Mouse (Mus musculus) thymus, adult 2 months (tissue): Measurements from ENCODE around the gene Platr17. TPM values are rescaled to one million over a fixed set of nuclear protein-coding genes. Genes with fewer than 3 reads are reported as not detected.
"Not testable (repeated sequence)": the region's sequence is repeated elsewhere in the genome, so short reads cannot be mapped to it uniquely, and the experiment has no call there.

ENCODE experiments used
- DNase-seq: peaks from one replicate; pipeline ENCODE4 v3.0.0; 2021
- H3K27ac ChIP-seq: fragments of 200-500 bp; 2 replicates; pipeline ENCODE4 v1.5.1; 2012; ENCODE audit warnings: low read length, control low read depth; ENCODE audit not compliant: control insufficient read depth, insufficient read depth
- H3K27me3 ChIP-seq: fragments of 200-500 bp; 2 replicates; pipeline ENCODE4 v1.6.1; 2012; ENCODE audit warnings: mild to moderate bottlenecking, low read length, moderate library complexity, mixed read lengths; ENCODE audit not compliant: control insufficient read depth, insufficient read depth
- H3K36me3 ChIP-seq: fragments of 200-500 bp; 2 replicates; pipeline ENCODE4 v1.6.1; 2012; ENCODE audit warnings: mild to moderate bottlenecking, low read length, moderate library complexity; ENCODE audit not compliant: control insufficient read depth, insufficient read depth
- H3K4me1 ChIP-seq: fragments of 200-500 bp; replicated peaks from 2 replicates; pipeline ENCODE4 v1.6.1; 2012; ENCODE audit warnings: low read length; ENCODE audit not compliant: control insufficient read depth, insufficient read depth
- H3K4me3 ChIP-seq: fragments of 200-500 bp; 2 replicates; pipeline ENCODE4 v1.5.1; 2012; ENCODE audit warnings: mild to moderate bottlenecking, low read length, control low read depth, moderate library complexity; ENCODE audit not compliant: control insufficient read depth, insufficient read depth
- CTCF ChIP-seq: fragments of 200-500 bp; IDR thresholded peaks from 2 replicates; pipeline ENCODE4 v1.5.1; 2012; ENCODE audit warnings: mild to moderate bottlenecking, control low read depth, low read length, moderate library complexity, borderline replicate concordance; ENCODE audit not compliant: control insufficient read depth, poor library complexity, insufficient read depth; ENCODE audit errors: extremely low read depth
- POLR2A ChIP-seq: fragments of 200-500 bp; IDR thresholded peaks from 2 replicates; pipeline ENCODE4 v1.6.1; 2012; ENCODE audit warnings: mild to moderate bottlenecking, low read length, control low read depth, moderate library complexity; ENCODE audit not compliant: control insufficient read depth, poor library complexity, insufficient read depth; ENCODE audit errors: extremely low read depth
- WGBS: fragments of 180-500 bp; shearing (Covaris S2); methylation state at CpG from one replicate; pipeline ENCODE4 v1.1.7; 2018; 5-methylcytosine and 5-hydroxymethylcytosine counted together
- polyA plus RNA-seq: library from polyadenylated mRNA; depleted of rRNA; stranded (reverse); fragments of >200 nt; gene quantifications from 2 replicates; pipeline ENCODE4 v1.2.3, GENCODE M21; 2012; rRNA removed

Gene Platr17
- polyA plus RNA-seq, result 0.69 and 1.0 TPM in 2 replicates

- not testable (repeated sequence) for DNase-seq, H3K27me3 ChIP-seq, H3K4me3 ChIP-seq, H3K36me3 ChIP-seq, H3K27ac ChIP-seq
- peaks cover 12% of the 10 kb centered on the region for H3K4me1 ChIP-seq
- 73% methylated on average over 4 of the region's 4 CpGs for WGBS
Measured at GRCm38 (mm10) chr17:33904835-33905234, at the start of gene Platr17. Gene Platr17 (plus strand): TSS chr17:33905135.

DNA sequence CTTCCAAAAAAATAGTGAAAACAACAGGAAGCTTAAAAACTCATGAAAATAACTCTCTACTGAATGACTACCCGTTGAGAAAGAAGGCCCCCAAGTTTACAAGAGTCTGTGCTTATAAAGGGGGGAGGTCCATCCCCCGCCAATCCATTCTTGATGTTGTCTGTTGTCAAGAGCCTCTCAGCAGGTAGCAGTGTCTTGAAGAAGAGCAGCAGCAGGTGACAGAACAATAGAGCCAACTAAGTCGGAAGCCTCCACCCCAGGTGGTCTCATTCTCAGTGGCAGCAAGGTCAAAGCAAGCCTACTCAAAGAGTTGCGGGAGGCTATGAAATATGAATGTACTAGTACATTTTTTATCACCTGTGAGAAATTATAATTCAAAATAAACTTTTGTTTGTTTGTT lies 47.1 kb upstream of the Platr17 start:
- Histone ChIP-seq H3K36me3 (no peaks in the 10 kb centered on the region), H3K4me3 (no peak overlapping the region), H3K4me1 (no peaks in the 10 kb centered on the region), H3K27me3 (no peaks in the 10 kb centered on the region), H3K27ac (no peak overlapping the region)
- no peak for DNase-seq
- WGBS, result 94% methylated on average over 4 of the region's 4 CpGs
- no peak for TF ChIP-seq POLR2A
- TF ChIP-seq CTCF, result no peak

- no peaks in the 10 kb centered on the region for H3K36me3 ChIP-seq
- DNase-seq, result peak; percentile 70
- peak overlapping the region; percentile 41; the same call in 1 of the 2 replicates for H3K27ac ChIP-seq
- peak overlapping the region; percentile 20; the same call in 1 of the 2 replicates for H3K4me3 ChIP-seq
- H3K27me3 ChIP-seq, result no peaks in the 10 kb centered on the region
- 14% methylated on average over 9 of the region's 9 CpGs for WGBS
- H3K4me1 ChIP-seq, result peaks cover 7% of the 10 kb centered on the region
- TF ChIP-seq CTCF (no peak), POLR2A (no peak)
Measured at GRCm38 (mm10) chr17:33865330-33866030, 39.5 kb upstream of the Platr17 start.

- WGBS, result 100% methylated on average over 1 of the region's 12 CpGs
- not testable (repeated sequence) for H3K27me3 ChIP-seq, H3K4me3 ChIP-seq, DNase-seq, H3K27ac ChIP-seq, H3K4me1 ChIP-seq
- H3K36me3 ChIP-seq, result peaks cover 16% of the 10 kb centered on the region
Measured at GRCm38 (mm10) chr17:33873537-33873936, 31.4 kb upstream of the Platr17 start, which contains the start of gene Gm7029. Gene Gm7029 (plus strand): TSS chr17:33873837.

- Histone ChIP-seq H3K4me1 (no peaks in the 10 kb centered on the region), H3K27ac (no peak overlapping the region), H3K27me3 (no peaks in the 10 kb centered on the region), H3K36me3 (peaks cover 16% of the 10 kb centered on the region), H3K4me3 (no peak overlapping the region)
- DNase-seq, result peak; percentile 18
- no peak for TF ChIP-seq CTCF
- TF ChIP-seq POLR2A, result no peak
- whole genome bisulfite sequencing, result 97% methylated on average over 11 of the region's 11 CpGs
Measured at GRCm38 (mm10) chr17:33874411-33874810, 30.5 kb upstream of the Platr17 start.

DNA sequence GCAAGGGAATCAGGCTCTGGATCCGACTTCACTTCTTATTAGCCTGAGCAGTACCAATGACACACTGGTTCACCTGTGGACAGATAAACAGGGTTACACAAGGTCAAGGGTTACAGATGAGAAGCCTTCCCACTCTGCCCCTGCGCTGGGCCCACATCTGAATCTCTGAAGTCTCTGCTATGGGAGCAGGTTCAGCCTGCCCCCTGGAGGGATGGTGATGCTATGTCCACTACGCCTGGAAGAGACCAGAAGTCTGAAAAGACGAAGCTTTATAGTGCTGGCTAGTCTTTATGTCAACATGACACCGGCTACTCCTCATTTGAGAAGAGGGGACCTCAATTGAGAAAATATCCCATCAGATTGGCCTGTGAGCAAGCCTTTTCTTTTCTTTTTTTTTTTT lies 29.1 kb upstream of the Platr17 start:
- not testable (repeated sequence) for H3K4me1 ChIP-seq, H3K4me3 ChIP-seq, H3K27me3 ChIP-seq, H3K27ac ChIP-seq, DNase-seq
- 96% methylated on average over 5 of the region's 5 CpGs for WGBS
- H3K36me3 ChIP-seq, result peaks cover 17% of the 10 kb centered on the region

DNA sequence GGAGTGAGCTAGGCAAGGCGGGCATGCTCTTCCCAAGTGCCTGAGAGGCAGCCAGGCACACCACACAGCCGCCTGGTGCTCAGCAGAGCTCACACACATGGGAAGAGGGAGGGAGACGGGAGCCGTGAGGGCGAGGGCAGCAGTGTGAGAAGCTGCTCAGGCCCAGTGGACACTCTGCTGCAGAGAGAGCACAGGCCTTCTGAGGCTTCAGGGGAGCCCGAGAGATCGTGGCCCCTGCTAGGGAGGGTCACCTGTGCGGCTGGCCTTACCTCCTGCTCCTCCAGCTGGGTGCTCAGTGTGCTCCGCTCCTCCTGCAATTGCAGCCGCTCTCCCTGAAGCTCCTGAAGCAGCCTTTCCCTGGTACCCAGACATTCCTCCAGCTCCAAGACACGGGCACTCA lies 20.6 kb upstream of the Platr17 start:
- DNase-seq, H3K27ac ChIP-seq, H3K27me3 ChIP-seq, H3K4me1 ChIP-seq, H3K4me3 ChIP-seq: not testable (repeated sequence)
- WGBS, result 97% methylated on average over 10 of the region's 11 CpGs
- H3K36me3 ChIP-seq, result peaks cover 18% of the 10 kb centered on the region

GRCm38 (mm10) chr17:33887802-33888201 lies 17.1 kb upstream of the Platr17 start:
- whole genome bisulfite sequencing, result 93% methylated on average over 2 of the region's 2 CpGs
- DNase-seq, result not testable (repeated sequence)

DNA sequence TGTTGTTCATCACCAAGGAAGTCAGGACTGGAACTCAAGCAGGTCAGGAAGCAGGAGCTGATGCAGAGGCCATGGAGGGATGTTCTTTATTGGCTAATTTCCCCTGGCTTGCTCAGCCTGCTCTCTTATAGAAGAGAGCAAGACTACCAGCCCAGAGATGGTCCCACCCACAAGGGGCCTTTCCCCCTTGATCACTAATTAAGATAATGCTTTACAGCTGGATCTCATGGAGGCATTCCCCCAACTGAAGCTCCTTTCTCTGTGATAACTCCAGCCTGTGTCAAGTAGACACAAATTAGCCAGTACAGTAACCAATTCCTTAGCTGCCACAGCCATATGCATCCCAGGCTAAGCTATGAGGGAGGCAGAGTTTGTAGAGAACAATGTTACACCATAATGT lies 16.7 kb upstream of the Platr17 start:
- not testable (repeated sequence) for H3K27me3 ChIP-seq, DNase-seq, H3K36me3 ChIP-seq, H3K4me3 ChIP-seq, H3K27ac ChIP-seq, H3K4me1 ChIP-seq

More at GRCm38 (mm10) chr17:33887802-33888201, 17.1 kb upstream of the Platr17 start:
- not testable (repeated sequence) for H3K27ac ChIP-seq, H3K4me1 ChIP-seq, H3K4me3 ChIP-seq, H3K27me3 ChIP-seq, H3K36me3 ChIP-seq

GRCm38 (mm10) chr17:33889941-33890532 lies 14.9 kb upstream of the Platr17 start:
- not testable (repeated sequence) for H3K27ac ChIP-seq, H3K27me3 ChIP-seq, H3K4me1 ChIP-seq, H3K36me3 ChIP-seq, DNase-seq
- under 1% methylated on average over 43 of the region's 44 CpGs for WGBS
- peak overlapping the region; percentile 59 for H3K4me3 ChIP-seq
